Mouse (Mus musculus) midbrain, embryonic 10.5 days (tissue): ENCODE results near the gene Sdhaf4. TPM values are rescaled to one million over a fixed set of nuclear protein-coding genes. Genes with fewer than 3 reads are reported as not detected.

Experiments
- DNase-seq: peaks from one replicate; pipeline ENCODE4 v3.0.0-alpha.2; 2017; ENCODE audit warnings: low spot score
- H3K27ac ChIP-seq: fragments of 300-500 bp; sonication (generic); replicated peaks from 2 replicates; pipeline ENCODE4 v1.5.1; 2016; ENCODE audit warnings: mild to moderate bottlenecking
- H3K27me3 ChIP-seq: fragments of 300-500 bp; sonication (generic); 2 replicates; pipeline ENCODE4 v1.6.1; 2016; ENCODE audit warnings: low read depth, mild to moderate bottlenecking; ENCODE audit not compliant: poor library complexity, severe bottlenecking
- H3K36me3 ChIP-seq: fragments of 300-500 bp; sonication (generic); 2 replicates; pipeline ENCODE4 v1.6.1; 2016; ENCODE audit warnings: mild to moderate bottlenecking, moderate library complexity
- H3K4me1 ChIP-seq: fragments of 300-500 bp; sonication (generic); 2 replicates; pipeline ENCODE4 v1.6.1; 2016
- H3K4me3 ChIP-seq: fragments of 300-500 bp; sonication (generic); 2 replicates; pipeline ENCODE4 v1.5.1; 2016; ENCODE audit warnings: mild to moderate bottlenecking, moderate library complexity
- H3K9me3 ChIP-seq: fragments of 300-500 bp; sonication (generic); replicated peaks from 2 replicates; pipeline ENCODE4 v1.6.1; 2016; ENCODE audit warnings: mild to moderate bottlenecking
- WGBS: fragments of 180-500 bp; shearing (Covaris S2); methylation state at CpG from one replicate; pipeline ENCODE4 v1.1.7; 2016; 5-methylcytosine and 5-hydroxymethylcytosine counted together
- polyA plus RNA-seq: library from polyadenylated mRNA; unstranded; fragments of >200 nt; fragmentation: Nextera tagmentation; extraction: Ambion mirVana; gene quantifications from 2 replicates; pipeline ENCODE4 v1.2.1, GENCODE M21; 2016

The Sdhaf4 gene
- 78.0 and 80.1 TPM in 2 replicates for polyA plus RNA-seq

GRCm38 (mm10) chr1:24005070-24005804 is at the start of gene Sdhaf4:
Gene Sdhaf4, minus strand, starts transcription at chr1:24005656.
- H3K4me3 ChIP-seq = peak within 1 kb of the TSS; percentile 79
- peak; percentile 92 for DNase-seq
- peaks cover 27% of the 10 kb centered on the region for H3K36me3 ChIP-seq
- H3K4me1 ChIP-seq = peaks cover 7% of the 10 kb centered on the region
- 2% methylated on average over 47 of the region's 47 CpGs for WGBS
- no peaks in the 10 kb centered on the region for H3K27me3 ChIP-seq
- H3K27ac ChIP-seq = peak within 1 kb of the TSS; percentile 95
- H3K9me3 ChIP-seq = no peaks in the 10 kb centered on the region

- Histone ChIP-seq H3K4me3 (no peak overlapping the region), H3K36me3 (peaks cover 32% of the 10 kb centered on the region; the same call in 1 of the 2 replicates), H3K27ac (no peak overlapping the region), H3K9me3 (no peaks in the 10 kb centered on the region), H3K4me1 (no peaks in the 10 kb centered on the region), H3K27me3 (no peaks in the 10 kb centered on the region)
- WGBS = 79% methylated on average over 6 of the region's 6 CpGs
- DNase-seq = no peak
These were observed 41.5 kb upstream of the Sdhaf4 start for GRCm38 (mm10) chr1:24046730-24047510.

- no peaks in the 10 kb centered on the region for H3K9me3 ChIP-seq
- DNase-seq = no peak
- H3K36me3 ChIP-seq = peaks cover 24% of the 10 kb centered on the region; the same call in 1 of the 2 replicates
- no peaks in the 10 kb centered on the region for H3K27me3 ChIP-seq
- H3K4me1 ChIP-seq = no peaks in the 10 kb centered on the region
- WGBS = 85% methylated on average over 5 of the region's 5 CpGs
- no peak overlapping the region for H3K4me3 ChIP-seq
- H3K27ac ChIP-seq = no peak overlapping the region
These were observed 40.2 kb upstream of the Sdhaf4 start for GRCm38 (mm10) chr1:24045627-24046026.

GRCm38 (mm10) chr1:24043007-24043406 is 37.6 kb upstream of the Sdhaf4 start:
- H3K4me3 ChIP-seq = no peak overlapping the region
- H3K27me3 ChIP-seq = no peaks in the 10 kb centered on the region
- DNase-seq = no peak
- WGBS = 71% methylated on average over 5 of the region's 5 CpGs
- peaks cover 25% of the 10 kb centered on the region for H3K36me3 ChIP-seq
- no peak overlapping the region for H3K27ac ChIP-seq
- H3K9me3 ChIP-seq = no peaks in the 10 kb centered on the region
- no peaks in the 10 kb centered on the region for H3K4me1 ChIP-seq

GRCm38 (mm10) chr1:24033759-24034423 is 28.4 kb upstream of the Sdhaf4 start:
- WGBS = 91% methylated on average over 2 of the region's 2 CpGs
- no peak for DNase-seq
- no peaks in the 10 kb centered on the region for H3K4me1 ChIP-seq
- no peaks in the 10 kb centered on the region for H3K9me3 ChIP-seq
- H3K36me3 ChIP-seq = peaks cover 27% of the 10 kb centered on the region
- no peaks in the 10 kb centered on the region for H3K27me3 ChIP-seq
- H3K4me3 ChIP-seq = no peak overlapping the region
- no peak overlapping the region for H3K27ac ChIP-seq

GRCm38 (mm10) chr1:24010821-24011220 is 5.4 kb upstream of the Sdhaf4 start:
- no peaks in the 10 kb centered on the region for H3K27me3 ChIP-seq
- H3K4me3 ChIP-seq = no peak overlapping the region
- no peaks in the 10 kb centered on the region for H3K4me1 ChIP-seq
- H3K36me3 ChIP-seq = peaks cover 17% of the 10 kb centered on the region
- DNase-seq = no peak
- no peak overlapping the region for H3K27ac ChIP-seq
- 93% methylated on average over 6 of the region's 6 CpGs for WGBS
- H3K9me3 ChIP-seq = no peaks in the 10 kb centered on the region

- H3K27ac ChIP-seq = no peak overlapping the region
- no peaks in the 10 kb centered on the region for H3K9me3 ChIP-seq
- no peaks in the 10 kb centered on the region for H3K27me3 ChIP-seq
- DNase-seq = no peak
- no peak overlapping the region for H3K4me3 ChIP-seq
- H3K4me1 ChIP-seq = no peaks in the 10 kb centered on the region
- peaks cover 17% of the 10 kb centered on the region for H3K36me3 ChIP-seq
- WGBS = 91% methylated on average over 6 of the region's 6 CpGs
These were observed 4.6 kb upstream of the Sdhaf4 start for GRCm38 (mm10) chr1:24010016-24010415.

GRCm38 (mm10) chr1:24007621-24008020 is 2.2 kb upstream of the Sdhaf4 start:
- no peak overlapping the region for H3K4me3 ChIP-seq
- H3K27ac ChIP-seq = no peak overlapping the region
- H3K36me3 ChIP-seq = peaks cover 5% of the 10 kb centered on the region

GRCm38 (mm10) chr1:23999318-23999717 is 6.1 kb downstream of the Sdhaf4 start:
- Histone ChIP-seq H3K27ac (no peak overlapping the region), H3K4me3 (no peak overlapping the region), H3K27me3 (no peaks in the 10 kb centered on the region), H3K36me3 (peaks cover 72% of the 10 kb centered on the region), H3K4me1 (peaks cover under 1% of the 10 kb centered on the region), H3K9me3 (no peaks in the 10 kb centered on the region)
- 97% methylated on average over 5 of the region's 5 CpGs for WGBS
- no peak for DNase-seq

More at GRCm38 (mm10) chr1:24007621-24008020, 2.2 kb upstream of the Sdhaf4 start:
- no peaks in the 10 kb centered on the region for H3K9me3 ChIP-seq
- peaks cover 7% of the 10 kb centered on the region for H3K4me1 ChIP-seq
- DNase-seq = no peak
- 86% methylated on average over 8 of the region's 8 CpGs for WGBS
- H3K27me3 ChIP-seq = no peaks in the 10 kb centered on the region

- H3K9me3 ChIP-seq = no peaks in the 10 kb centered on the region
- H3K27me3 ChIP-seq = no peaks in the 10 kb centered on the region
- no peak overlapping the region for H3K4me3 ChIP-seq
- H3K4me1 ChIP-seq = no peaks in the 10 kb centered on the region
- DNase-seq = no peak
- H3K27ac ChIP-seq = no peak overlapping the region
- H3K36me3 ChIP-seq = peaks cover 72% of the 10 kb centered on the region
- WGBS = 95% methylated on average over 7 of the region's 7 CpGs
These were observed 6.6 kb downstream of the Sdhaf4 start for GRCm38 (mm10) chr1:23998866-23999265.

- no peaks in the 10 kb centered on the region for H3K27me3 ChIP-seq
- H3K9me3 ChIP-seq = no peaks in the 10 kb centered on the region
- no peaks in the 10 kb centered on the region for H3K4me1 ChIP-seq
- no peak overlapping the region for H3K27ac ChIP-seq
- H3K4me3 ChIP-seq = no peak overlapping the region
- peaks cover 72% of the 10 kb centered on the region for H3K36me3 ChIP-seq
- WGBS = 92% methylated on average over 7 of the region's 7 CpGs
- DNase-seq = no peak
These were observed 7.2 kb downstream of the Sdhaf4 start for GRCm38 (mm10) chr1:23998120-23998810.

- Histone ChIP-seq H3K9me3 (no peaks in the 10 kb centered on the region), H3K4me1 (no peaks in the 10 kb centered on the region), H3K27me3 (no peaks in the 10 kb centered on the region), H3K36me3 (peaks cover 66% of the 10 kb centered on the region), H3K27ac (no peak overlapping the region), H3K4me3 (no peak overlapping the region)
- WGBS = 88% methylated on average over 3 of the region's 3 CpGs
- no peak for DNase-seq
These were observed 8.0 kb downstream of the Sdhaf4 start for GRCm38 (mm10) chr1:23997493-23997892.
